Mouse (Mus musculus) WW6 (cell line): Measurements from ENCODE around the gene Gli3.

Experiments
- DNase-seq: peaks from one replicate; pipeline ENCODE4 v3.0.0-alpha.2; 2013; ENCODE audit warnings: low read depth, low spot score

Gli3 gene

DNA sequence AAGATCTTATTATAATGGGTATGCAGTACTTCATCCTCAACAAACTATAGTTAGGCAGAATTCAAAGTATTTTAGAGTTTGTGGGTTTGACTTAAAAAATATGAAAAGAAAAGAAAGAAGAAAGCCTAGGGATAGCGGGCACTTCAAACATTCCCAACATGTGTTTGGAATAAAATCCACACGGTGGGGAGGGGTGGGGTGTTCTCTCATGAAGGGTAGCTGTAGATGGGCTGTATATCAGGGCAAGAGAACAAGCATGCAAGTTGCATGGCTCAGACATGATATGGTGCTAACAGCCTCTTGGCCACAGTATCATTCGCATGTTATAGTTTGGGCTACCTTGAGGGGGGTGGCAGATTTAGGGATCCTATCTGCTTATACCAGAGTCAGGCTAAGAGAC lies 89.0 kb downstream of the Gli3 start:
- no peak for DNase-seq

DNA sequence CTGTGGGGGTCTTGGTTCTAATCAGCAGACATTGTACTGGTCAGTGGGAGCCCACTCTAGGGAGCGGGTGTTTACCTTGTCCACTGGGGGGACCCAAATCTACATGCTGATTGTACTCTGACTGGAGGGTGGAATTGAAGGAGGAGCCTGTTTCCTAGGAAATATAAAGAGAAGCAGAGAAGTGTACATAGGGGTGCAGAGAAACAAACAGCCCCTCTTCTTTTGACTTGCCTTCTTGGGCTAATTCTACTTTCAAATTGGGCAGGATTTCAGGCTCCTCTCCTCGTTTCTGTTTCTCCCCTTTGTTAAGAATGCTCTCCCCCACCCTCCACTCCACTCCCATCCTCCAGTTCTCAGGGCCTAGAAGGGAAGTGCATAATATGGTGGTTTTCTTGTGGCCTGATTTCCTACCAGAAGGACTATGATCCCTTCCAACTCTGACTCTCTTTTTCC lies 93.6 kb downstream of the Gli3 start:
- DNase-seq = no peak

DNA sequence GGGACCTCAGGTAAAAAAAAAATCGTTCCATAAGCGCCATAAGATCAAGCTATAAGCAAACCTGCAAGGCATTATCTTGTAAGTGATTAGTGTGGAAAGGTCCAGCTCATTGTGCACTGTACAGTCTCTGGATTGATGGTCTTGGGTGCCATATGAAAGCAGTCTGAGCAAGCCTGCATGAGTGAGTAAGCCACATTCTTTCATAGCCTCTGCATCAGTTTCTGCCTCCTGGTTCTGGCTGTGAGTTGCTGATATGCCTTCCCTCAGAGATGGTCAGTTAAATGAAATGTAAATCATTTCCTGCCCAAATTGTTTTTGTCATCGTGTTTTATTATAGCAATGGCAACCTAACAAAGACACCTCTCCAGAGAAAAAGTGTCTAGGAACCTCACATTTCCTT lies 98.4 kb downstream of the Gli3 start:
- DNase-seq = no peak

DNA sequence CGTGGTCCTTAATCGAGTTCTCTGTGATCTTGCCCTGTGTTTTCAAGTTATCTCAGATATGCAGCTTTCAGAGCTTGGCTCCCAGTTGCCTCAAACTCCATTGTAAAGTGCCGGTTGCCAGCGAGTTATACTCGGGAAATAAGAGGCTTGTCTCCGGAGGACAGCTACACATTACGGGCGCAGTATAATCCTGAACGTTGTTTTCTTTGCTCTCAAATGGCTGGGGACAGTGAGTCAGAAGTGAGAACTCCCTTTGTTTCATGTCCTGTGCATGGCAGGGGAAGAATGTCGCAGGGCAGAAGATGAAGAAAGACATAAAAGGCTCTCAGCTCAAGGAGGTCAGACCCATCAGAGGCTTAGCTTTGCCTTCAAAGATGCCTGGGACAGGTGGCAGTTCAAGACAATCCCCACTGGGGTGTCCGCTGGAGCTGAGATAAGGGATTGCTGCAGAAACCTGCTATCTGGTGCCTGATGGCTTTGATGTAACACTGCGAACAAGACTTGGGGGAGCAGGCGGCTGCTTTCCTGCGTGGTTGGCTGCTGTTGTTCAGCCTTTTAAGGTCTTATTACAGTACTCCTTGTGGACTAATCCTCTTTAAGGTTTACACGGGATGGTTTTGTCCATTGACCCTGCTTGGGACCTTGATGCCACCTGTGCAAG lies 108.0 kb downstream of the Gli3 start:
- DNase-seq = no peak

DNA sequence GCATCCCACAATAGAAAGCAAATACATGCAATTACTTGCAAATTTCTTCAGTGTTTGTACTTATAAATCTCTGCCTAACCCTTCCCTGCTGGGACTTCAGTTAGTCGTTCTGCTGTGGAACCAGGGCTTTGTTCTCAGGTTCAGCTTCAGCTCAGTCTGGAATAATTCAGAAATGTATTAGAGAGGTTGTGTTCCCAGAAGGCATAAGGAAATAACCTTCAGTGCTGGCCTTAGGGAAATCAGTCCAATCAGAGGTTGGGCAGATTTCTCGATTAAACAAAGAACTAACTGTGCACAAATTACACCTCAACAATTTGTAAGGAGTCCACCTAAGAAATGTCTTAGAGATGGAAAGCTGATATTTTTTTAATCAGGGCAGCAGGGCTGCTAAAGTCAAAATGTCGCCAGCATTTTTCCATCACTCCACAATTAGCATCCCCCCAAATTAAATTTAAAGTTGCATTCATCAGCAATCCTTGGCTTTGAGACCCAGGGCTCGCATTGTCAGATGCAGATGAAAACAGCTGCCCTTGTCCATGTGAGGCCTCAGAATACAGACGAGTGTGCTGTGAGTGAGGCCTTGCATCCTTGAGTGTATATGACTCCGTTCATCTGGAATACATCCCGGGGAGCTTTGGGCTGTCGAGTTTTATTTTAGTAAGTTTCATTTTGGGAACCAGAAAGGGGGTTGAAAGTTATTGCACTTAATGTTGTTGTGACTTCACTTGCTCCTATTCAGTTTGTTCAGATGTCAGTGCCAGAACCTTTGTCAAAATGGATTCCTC lies 114.3 kb downstream of the Gli3 start:
- DNase-seq = no peak

DNA sequence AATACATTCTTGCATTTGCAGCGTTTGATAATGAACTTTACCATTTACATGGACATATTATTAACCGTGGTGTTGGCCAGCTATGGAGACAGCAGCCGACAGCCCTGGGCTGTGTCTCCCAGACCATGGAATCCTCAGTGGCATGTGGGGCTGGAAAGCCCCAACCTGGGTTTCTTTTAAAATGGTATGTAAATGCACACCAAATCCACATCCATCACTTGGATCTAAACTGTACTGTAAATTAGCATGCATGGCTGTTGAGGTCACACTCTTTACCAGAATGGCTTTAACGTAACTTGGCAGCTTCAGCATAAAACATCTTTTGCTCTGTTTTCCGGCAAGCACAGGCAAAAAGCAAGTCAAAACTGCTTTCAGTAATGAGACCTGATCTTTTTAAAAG lies 117.4 kb downstream of the Gli3 start:
- DNase-seq = no peak

DNA sequence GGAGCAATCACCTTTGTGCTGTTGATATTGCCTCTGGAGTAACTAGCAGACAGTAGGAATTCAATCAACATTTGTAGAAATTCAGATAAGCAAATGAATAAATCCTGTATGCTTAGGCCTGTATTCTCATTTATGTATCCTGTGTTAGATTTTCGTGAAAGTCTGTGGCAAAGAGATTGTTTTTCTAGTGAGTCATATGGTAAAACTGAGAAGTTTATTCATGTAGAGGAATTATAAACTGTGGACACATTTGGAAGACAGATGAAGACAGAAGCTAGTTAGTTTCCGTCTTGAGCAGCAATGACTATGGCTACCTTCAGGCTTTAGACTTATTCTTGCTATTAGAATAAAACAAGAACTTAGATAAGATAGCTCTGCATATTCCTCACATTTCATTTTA lies 122.9 kb downstream of the Gli3 start:
- no peak for DNase-seq

DNA sequence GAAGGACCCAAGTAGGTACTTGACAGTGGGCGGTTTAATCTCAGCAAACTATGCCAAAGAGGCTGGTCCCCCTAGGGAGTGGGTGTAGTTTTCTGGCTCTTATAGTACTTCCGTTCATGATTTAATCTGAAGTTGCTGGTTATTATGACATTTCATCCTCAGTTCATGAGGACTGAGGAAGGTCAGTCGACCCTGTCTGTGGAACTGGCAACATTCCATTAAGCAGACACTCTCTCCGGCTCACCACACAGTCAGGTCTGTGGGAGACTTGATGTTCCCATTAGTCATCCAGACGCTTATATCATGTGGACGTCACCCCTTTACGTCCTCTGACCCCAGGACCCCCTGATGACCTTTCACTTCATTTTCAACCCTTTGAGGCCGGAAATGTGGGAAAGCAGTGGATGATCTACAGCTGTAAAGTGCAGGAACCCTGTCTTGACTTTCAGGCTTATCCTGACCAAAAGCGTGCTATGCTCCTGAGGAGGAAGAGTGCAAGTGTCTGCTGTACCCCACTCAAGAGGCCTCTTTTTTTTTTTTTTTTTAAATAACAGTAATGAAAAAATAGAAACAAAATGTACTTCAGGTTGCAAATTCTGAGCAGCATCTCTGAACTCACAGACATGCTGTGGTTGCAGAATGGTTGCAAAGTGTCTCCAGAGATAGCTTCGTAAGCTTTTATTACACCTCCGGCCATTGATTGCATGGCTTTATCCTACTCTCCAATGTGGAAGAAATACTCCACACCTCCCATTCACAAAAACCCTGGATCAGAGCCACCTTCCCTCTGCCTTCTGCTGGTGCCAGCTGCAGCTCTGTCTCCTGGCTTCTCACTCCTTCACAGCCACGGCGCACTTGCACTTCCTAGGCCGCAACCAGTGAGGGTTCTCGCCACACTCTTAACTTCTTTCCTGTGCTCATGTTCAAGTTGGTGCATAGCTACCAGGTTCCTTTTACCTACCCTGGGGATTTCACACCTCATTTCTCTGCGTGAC lies 125.5 kb downstream of the Gli3 start:
- DNase-seq = no peak

DNA sequence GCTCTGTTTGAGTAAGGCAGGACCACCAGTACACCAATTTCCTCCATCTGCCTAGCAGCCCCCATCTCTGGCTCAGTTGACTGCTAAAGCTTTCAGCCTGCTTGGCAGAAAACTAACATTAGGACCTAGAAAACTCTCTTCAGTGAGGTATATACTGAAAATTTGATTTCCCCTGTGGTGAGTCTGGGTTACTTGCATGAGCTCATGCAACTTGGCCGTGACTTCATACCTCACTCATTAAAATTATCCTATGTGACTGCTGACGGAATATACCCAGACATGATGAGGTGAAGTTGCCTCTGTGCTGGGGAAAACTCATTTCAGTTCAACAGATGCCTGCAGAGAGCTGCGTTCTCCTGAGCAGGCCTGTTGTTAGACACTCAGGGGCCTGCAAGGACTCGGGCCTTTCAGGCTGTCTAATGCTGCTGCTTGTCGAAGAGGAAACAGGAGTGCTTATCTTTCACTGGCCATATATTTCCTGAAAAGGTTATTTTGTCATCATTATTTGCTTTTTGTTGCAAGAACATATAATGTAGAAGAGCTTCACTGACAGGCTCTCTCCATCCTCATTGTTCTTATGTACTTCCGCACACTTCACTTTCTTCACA lies 127.4 kb downstream of the Gli3 start:
- no peak for DNase-seq

DNA sequence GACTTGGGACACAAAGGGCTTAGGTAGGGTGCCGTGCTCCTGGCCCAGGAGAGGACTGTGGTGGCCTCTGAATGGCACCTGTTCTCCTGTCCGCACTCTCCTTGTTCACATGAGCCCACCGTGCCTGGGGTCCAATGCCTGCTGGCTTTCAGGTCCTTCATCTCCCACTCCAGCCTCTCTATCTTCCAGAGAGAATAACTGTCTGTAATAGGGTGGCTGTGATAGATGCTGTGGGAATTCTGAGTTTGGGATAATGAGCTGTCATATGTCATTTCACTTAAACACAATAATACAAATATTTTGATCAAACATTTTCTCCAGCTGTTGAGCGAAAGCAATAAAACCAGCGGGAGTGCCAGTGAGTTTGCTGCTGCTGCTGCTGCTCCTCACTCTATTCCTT lies 133.6 kb downstream of the Gli3 start:
- no peak for DNase-seq

DNA sequence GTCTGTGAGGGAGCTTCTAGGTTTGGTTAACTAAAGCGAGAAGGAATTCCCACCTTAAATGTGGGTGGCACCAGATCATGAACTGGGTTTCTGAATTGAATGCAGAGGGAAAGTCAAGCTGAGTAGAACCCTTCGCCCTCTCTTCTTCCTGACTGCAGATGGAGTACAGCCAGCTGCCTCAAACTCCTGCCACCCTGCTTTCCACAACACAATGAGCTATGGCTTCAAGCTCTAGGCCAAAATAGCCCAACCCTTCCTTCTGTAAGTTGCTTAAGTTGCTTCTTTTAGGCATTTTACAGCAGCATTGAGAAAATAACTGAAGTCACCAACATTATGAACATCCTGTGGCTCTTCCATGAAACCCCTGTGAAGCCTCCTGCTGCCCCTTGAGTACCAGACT lies 136.7 kb downstream of the Gli3 start:
- DNase-seq = no peak

DNA sequence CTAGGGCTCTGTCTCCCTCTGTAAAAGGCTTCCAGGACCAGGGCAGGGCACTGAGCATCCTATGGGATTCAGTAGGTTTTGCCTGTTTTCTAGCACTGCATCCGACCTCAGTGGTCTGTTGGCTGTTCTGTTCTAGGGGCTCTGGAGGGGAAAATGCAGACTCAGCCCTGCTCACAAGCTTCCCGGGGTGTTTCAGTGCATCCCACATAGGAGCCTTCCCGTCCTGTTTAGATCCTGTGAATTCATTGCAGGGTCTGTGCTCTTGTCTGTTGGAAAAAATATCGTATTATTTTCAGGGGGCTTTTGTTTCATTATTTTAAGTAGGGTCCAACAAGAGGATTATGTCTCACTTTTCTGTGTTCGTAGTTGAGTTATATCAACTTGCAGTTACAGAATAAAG lies 139.1 kb downstream of the Gli3 start:
- DNase-seq = no peak

DNA sequence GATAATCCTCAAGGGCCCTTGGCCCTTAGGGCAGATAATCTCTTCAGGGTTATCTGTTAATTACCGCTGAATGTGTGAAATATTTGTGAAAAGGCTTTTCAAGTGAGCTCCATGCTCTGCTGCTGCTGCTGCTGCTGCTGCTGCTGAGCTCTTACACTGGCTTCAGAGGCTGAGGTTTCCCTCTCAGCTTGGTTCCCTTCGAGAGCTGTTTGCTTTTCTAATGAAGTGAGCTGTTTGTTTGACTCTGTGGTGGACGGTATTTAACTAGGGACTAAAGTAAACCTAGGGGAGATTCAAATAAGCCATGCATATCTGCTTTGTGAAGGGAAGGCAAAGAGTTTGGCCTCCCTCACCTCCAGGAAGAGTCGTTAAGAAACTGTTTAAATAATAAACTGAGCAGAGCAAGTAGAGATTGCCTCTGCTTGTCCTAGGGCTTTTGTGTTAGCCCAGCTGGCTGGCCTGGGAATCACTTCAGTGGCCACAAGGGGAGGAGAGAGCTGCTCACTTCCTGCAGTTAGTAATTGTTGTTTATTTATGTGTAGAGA lies 139.7 kb downstream of the Gli3 start:
- DNase-seq = no peak

DNA sequence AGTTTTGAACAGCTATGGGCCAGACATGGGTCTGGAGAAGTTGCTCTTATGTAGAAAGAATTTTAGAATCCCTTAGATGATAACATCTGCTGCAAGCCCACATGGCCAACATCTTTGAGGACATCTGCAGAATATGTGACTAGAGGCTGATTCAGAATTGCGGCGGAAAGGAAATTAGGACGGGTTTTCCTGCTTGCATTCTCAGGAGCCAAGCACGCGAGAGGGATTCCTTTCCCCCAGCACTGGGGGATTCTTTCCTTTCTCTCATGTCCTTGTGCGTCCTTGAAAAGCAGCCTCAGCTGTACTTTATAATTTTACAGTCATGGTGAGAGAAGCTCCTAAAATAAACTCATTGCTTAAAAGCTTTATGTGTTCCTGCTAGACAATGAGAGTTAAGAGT lies 141.0 kb downstream of the Gli3 start:
- DNase-seq = no peak

DNA sequence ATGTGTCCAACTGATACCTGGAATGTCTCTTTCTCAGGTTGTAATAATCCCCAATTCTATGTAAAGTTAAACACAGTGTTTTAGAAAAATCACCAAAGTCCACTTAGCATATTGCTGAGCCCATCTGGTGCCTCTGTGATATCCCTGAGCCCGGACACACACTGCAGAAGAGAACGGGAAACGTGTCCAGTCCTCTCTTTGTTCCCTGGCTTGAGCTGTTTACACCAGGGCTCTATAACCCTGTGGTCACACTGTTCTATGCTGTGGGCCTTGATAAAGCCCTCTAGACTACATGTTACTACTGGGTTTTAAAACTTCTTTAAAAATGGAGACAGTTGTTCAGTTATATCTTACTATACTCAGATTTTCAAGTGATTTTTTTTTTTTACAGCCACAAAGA lies 154.4 kb downstream of the Gli3 start:
- no peak for DNase-seq

DNA sequence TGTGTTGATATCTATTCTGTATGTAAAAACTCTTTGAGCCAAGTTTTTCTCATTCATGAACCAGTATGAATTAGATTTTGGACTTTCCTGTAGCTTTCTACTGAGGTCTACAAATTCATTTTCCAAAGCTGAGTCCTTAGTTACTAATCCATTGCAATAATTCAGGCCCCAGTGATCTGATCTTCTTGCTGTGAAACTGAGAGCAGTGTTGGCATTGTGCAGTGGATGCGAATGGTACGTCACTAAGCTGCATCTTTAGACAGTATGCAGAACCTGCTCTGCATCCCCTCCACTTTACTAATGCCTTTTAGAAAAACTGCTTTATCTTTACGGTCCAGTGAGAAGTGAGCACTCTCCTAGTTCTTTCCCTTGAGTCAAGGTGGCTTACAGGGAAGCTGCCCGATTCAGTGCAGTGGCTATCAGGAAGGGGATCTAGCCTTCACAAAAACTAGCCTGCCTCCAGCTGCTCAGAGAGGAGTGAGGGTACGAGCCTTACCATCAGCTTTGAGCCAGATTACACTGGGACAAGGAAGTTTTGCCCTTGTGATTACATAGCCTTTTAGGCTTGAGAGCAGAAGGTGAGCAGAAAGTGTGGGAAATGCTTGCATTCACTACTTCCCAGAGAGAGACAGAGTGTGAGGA lies 155.1 kb downstream of the Gli3 start:
- no peak for DNase-seq

DNA sequence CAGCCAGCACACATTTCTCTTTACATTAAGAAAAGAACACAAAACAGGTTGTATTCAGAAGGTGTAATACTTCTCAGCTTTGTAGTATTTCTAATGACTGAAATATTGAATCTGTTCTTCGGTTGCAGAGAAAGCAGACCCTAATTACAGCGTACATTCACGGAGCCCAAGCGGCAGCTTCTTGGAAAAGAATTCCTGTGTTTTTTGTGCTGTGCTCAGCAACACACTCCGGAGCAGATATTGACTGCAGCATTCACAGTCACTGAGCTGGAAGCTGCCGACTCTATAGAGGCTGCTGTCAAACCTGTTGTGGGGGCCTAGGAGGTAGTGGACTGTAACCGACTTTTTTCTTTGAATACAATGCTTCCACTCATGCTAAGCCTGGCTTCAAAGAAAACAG lies 158.0 kb downstream of the Gli3 start:
- no peak for DNase-seq

DNA sequence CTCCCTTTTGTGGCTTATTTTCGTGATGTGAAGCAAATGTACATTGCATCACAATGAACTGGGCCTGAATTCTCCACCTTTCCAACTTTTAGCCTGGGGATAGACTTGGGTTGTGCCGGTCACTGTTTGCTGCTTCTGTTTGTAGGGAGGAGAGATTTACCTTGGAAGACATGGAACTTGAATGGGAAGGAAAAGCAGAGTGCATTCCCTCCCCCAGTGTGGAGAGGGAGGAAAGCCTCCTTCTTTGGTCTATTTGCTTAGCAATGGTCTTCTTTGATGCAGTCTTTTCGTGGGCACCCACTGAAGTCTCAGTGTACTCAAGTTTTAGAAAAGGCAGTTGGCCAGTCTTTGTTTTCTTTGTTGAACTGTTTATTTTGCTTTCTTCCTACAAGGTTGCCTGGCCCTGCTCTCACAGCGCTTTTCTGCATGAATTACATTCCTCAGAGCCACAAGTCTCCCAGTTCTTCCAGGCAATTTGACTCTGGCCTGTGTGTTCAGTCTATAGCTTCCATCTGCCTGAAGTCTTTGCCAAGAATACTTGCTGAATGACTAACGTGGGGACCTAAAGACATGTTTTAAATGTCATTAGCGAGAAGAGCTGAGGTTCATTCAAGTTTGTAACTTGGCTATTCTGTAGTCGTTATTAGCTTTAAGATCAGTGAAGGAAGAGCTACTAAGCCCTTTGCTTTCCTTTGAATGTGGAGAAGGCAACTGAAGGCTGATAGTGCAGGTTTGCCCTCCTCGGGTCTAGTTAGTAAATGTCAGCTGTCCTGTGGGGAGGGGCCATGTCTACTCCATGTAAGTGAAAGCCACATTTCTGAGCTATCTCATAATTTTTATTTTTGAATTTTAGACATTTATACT lies 161.7 kb downstream of the Gli3 start:
- no peak for DNase-seq

DNA sequence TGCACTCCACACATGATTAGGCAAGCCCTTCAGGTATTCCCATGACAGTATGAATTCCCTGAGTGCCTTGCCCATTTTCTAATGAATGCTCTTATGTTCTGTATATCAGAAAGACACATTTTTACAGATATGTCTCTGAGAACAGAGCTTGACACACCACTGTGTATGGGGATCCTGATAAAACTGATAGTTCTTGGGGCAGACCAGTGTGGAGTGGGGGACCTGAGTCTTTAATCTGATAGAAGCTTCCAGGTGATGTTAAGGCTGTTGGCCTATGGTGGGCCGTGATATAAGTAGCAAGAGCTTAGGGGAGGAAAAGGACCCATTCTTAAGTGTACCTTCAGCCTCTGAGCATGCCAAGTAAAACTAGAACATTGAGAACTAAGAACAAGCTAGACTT lies 178.5 kb downstream of the Gli3 start:
- no peak for DNase-seq

DNA sequence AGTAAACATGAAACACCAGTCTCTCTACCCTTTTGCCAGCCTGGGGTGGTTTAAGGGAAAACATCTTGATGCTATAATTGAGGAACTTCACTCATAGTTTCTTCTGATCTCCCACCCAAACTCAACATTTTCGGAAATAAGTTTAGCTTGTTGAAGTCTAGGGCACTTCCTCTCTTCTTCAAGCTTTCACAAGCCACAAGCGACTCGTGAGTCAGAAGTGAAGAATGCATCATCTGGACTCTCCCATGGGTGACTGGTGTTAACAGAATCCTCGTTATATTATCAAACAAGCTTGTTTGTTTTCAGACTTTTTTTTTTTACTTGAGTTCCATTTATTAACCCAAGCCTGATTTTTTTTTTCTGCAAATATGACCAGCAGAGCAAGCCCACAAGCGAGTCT lies 197.5 kb downstream of the Gli3 start:
- no peak for DNase-seq
